Mouse (Mus musculus): ENCODE results near the gene Vps45. TPM values are rescaled to one million over a fixed set of nuclear protein-coding genes. Genes with fewer than 3 reads are reported as not detected.
A peak's percentile ranks its signal among the peaks of the same experiment; 100 is the strongest.

Vps45 gene
- polyA plus RNA-seq, 1 experiment from 2014 or later = 35.8 TPM

DNA sequence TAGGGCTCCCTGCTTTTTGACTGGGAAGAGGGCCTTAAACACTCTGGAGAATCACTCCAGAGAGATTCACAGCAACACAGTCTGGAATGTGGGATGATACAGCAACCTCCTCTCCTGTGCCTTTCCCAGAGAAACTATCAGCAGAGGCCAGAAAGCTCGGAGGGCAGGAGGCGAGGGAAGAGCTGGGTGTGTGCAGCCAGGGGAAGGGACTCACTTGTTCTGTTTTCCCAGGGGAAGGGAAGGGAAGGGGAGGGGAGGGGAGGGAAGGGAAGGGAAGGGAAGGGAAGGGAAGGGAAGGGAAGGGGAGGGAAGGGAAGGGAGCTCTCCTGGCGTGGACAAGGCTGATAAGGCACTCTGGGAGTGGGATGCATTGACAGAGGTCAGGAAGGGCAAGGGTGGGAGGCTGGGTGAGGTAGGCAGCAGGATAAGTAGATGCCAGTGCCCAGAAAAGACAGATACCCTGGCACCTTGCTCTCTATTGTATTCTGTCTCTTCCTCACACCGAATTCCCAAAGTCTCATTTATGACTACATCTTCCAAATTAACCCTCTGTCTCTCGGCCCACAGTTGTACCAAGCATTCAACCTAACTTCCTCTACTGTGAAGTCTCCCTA is 65.2 kb downstream of the Vps45 start:
- H3K4me1 ChIP-seq = peaks cover 43% of the 10 kb centered on the region
- H3K4me3 ChIP-seq = peak overlapping the region; percentile 79; the same call in 1 of the 2 replicates
- no peak for ATAC-seq (ENCODE audit: insufficient number of reproducible peaks, low FRiP score, low TSS enrichment, low read depth)
- no peak overlapping the region for H3K9ac ChIP-seq
- 54% methylated on average over 5 of the region's 5 CpGs for WGBS
- no peaks in the 10 kb centered on the region for H3K9me3 ChIP-seq
- peaks cover 44% of the 10 kb centered on the region for H3K36me3 ChIP-seq
- H3K4me2 ChIP-seq = 0 out of 2 replicates have a peak overlapping the region, but pooled peaks have one; percentile 68
- no peaks in the 10 kb centered on the region for H3K27me3 ChIP-seq
- no peak overlapping the region for H3K27ac ChIP-seq

DNA sequence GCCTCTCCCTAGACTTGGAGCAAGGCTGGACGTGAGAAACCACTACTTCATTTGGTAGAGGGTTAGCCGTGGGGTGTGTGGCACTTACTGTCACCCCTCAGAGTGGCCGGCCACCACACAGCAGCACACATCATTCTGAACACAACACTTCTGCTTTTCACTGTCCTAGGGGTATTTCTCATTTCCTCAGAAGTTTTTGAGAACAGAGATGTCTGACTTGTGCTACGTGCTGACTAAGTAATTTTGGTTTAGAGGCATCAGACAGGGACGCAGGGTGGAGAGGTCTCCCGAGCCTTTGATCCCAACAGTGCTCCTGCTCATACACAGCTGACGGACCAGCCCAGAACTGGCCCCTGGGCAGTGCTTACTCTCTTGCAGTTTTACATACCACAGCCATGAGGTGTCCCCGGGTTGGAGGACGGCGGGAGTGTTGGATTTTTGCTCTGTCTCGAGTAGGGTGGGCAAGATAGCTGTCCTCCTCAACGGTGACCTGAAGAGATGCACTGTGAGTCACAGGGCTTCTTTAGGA is 67.8 kb downstream of the Vps45 start:
- H3K4me3 ChIP-seq = no peak overlapping the region
- peaks cover 39% of the 10 kb centered on the region for H3K4me1 ChIP-seq
- no peaks in the 10 kb centered on the region for H3K9me3 ChIP-seq
- ATAC-seq (ENCODE audit: insufficient number of reproducible peaks, low FRiP score, low TSS enrichment, low read depth) = no peak
- no peak overlapping the region for H3K4me2 ChIP-seq
- 80% methylated on average over 12 of the region's 12 CpGs for WGBS
- no peaks in the 10 kb centered on the region for H3K27me3 ChIP-seq
- no peak overlapping the region for H3K9ac ChIP-seq
- H3K27ac ChIP-seq = 0 out of 2 replicates have a peak overlapping the region, but pooled peaks have one; percentile 13
- H3K36me3 ChIP-seq = peaks cover 46% of the 10 kb centered on the region

DNA sequence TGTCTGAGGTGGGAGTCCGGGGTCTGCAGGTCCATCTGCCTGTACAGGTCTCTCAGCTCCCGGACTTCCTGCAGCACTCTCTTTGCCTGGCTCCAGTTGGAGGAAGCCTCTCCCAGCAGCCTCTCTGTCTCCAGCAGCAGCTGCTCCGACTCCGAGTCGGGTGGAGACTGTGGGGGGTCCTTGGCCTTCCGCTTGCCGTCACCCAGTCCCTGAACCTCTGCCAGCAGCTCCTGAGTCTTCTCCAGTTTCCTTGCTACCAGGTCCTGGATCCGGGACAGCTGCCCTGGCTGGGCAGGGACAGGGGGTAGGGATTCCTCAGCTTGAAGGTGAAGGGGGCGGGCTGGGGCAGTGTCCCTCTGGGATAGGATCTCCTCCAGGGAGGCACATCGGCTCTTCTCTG is 69.3 kb downstream of the Vps45 start:
- H3K9ac ChIP-seq = 0 out of 2 replicates have a peak overlapping the region, but pooled peaks have one; percentile 10
- no peaks in the 10 kb centered on the region for H3K9me3 ChIP-seq
- no peak for ATAC-seq (ENCODE audit: insufficient number of reproducible peaks, low FRiP score, low TSS enrichment, low read depth)
- peak overlapping the region; percentile 51 for H3K27ac ChIP-seq
- H3K4me1 ChIP-seq = peaks cover 40% of the 10 kb centered on the region
- H3K4me2 ChIP-seq = no peak overlapping the region
- WGBS = 59% methylated on average over 10 of the region's 10 CpGs
- H3K4me3 ChIP-seq = no peak overlapping the region
- H3K27me3 ChIP-seq = no peaks in the 10 kb centered on the region
- peaks cover 46% of the 10 kb centered on the region for H3K36me3 ChIP-seq

DNA sequence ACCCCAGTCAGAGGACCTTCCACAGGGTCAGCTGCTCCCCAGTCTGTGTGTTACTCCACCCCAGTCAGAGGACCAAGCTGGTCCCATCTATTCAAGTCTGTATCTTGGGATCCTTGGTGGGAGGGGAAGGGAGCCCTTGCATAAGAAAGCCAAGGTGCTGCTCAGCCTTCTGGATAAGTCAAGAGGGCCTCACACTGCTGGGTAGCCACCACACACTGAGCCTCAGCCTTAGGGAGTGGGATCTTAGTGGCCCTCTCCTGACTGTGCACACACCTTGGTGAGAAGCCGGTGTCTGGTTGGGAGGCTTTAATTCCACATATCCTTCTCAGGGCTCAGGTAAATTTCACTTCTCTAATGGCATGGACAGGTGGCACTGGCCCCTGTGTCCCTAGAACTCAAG is 70.1 kb downstream of the Vps45 start:
- Histone ChIP-seq H3K9ac (no peak overlapping the region), H3K4me3 (no peak overlapping the region), H3K9me3 (no peaks in the 10 kb centered on the region), H3K27me3 (no peaks in the 10 kb centered on the region), H3K27ac (no peak overlapping the region), H3K4me1 (peaks cover 32% of the 10 kb centered on the region), H3K4me2 (no peak overlapping the region), H3K36me3 (peaks cover 46% of the 10 kb centered on the region)
- no peak for ATAC-seq (ENCODE audit: insufficient number of reproducible peaks, low FRiP score, low TSS enrichment, low read depth)
- WGBS = 93% methylated on average over 1 of the region's 1 CpGs

DNA sequence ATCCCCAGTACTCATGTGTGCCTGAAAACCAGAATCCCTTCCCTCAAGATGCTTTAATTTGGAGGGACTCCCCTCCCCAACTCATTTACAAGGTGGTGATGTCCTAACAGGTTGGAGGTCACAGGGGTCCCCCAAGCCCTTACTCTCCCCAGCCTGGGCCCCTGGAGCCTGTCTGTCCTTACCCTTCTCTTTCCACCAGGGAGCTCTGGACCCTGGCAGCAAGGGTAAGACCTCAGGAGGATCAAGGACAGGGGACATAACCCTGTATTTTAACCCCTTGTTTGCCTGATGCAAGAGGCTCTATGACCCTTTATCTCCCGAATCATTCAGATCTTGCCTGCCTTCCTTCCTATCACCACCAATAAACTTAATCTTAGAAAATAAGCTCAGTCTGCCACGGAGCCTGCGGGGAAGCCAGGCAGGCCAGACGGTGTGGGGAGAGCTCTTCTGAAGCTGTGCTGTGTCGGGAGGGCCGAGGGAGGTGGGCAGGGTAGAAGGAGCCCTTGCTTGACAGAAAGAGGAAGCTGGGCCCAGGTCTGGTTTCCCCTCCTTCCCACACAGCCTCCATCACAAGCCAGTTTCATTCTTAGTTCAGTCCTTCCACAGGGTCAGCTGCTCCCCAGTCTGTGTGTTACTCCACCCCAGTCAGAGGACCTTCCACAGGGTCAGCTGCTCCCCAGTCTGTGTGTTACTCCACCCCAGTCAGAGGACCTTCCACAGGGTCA is 70.7 kb downstream of the Vps45 start:
- H3K36me3 ChIP-seq = peaks cover 46% of the 10 kb centered on the region
- no peak overlapping the region for H3K9ac ChIP-seq
- no peaks in the 10 kb centered on the region for H3K27me3 ChIP-seq
- no peak overlapping the region for H3K4me3 ChIP-seq
- H3K4me2 ChIP-seq = no peak overlapping the region
- WGBS = 71% methylated on average over 6 of the region's 6 CpGs
- H3K27ac ChIP-seq = no peak overlapping the region
- H3K4me1 ChIP-seq = peaks cover 28% of the 10 kb centered on the region
- ATAC-seq (ENCODE audit: insufficient number of reproducible peaks, low FRiP score, low TSS enrichment, low read depth) = no peak
- H3K9me3 ChIP-seq = no peaks in the 10 kb centered on the region

DNA sequence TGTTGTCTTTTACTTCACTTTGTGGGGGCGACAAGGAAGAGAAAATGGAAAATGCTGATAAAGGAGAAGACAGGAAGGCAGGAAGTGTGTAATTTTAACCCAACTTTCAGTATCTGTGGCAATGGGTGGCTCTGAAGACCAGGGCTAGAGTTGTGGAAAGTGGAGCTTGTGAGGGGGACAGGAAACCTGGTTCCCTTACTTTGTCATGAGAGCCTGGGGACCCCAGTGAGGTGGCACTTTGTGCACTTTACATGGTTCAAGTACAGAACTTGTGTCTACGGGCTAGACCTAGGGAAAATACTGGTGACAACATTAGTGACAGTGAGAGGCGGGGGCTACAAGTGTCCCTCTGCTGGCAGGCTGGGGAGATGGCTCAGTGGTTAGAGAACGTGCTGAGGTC is 71.3 kb downstream of the Vps45 start:
- no peaks in the 10 kb centered on the region for H3K9me3 ChIP-seq
- 73% methylated on average over 4 of the region's 4 CpGs for WGBS
- peak overlapping the region; percentile 87 for H3K27ac ChIP-seq
- no peak overlapping the region for H3K4me3 ChIP-seq
- no peak for ATAC-seq (ENCODE audit: insufficient number of reproducible peaks, low FRiP score, low TSS enrichment, low read depth)
- H3K9ac ChIP-seq = no peak overlapping the region
- H3K36me3 ChIP-seq = peaks cover 40% of the 10 kb centered on the region
- 0 out of 2 replicates have a peak overlapping the region, but pooled peaks have one; percentile 53 for H3K4me2 ChIP-seq
- H3K4me1 ChIP-seq = peaks cover 24% of the 10 kb centered on the region
- no peaks in the 10 kb centered on the region for H3K27me3 ChIP-seq

DNA sequence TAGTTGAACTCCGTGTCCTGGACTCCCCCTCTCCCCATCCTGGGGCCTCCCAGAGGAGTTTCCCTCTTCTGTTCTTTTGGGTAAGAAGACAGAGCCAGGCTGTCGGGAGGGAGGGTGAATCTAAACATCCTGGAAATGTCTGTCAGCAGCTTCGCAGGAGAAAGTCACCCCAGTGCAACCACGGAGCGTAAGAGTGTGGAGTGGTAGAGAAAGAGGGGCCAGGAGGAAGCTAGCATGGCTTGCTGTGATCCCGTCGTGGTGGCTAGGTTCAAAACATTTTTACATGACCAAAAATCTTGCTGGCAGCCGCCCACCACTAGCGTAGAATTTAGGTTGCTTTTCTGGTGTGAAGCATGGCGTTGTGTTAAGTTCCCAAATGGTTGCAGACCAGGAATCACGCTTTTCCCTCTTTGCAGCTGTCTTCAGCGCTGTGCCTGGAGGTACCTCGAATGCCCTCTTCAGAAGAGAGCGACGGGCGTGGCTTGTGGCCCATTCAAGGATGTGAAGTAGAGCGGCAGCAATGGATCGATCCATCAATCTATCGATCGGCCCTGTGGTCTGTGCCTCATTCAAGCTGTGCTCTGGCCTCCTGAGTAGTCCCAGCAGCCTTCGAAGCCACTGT is 72.2 kb downstream of the Vps45 start:
- H3K27ac ChIP-seq = peak overlapping the region; percentile 87
- peak overlapping the region; percentile 53 for H3K4me2 ChIP-seq
- peaks cover 31% of the 10 kb centered on the region for H3K36me3 ChIP-seq
- ATAC-seq (ENCODE audit: insufficient number of reproducible peaks, low FRiP score, low TSS enrichment, low read depth) = no peak
- peak overlapping the region; percentile 32 for H3K4me3 ChIP-seq
- peaks cover 24% of the 10 kb centered on the region for H3K4me1 ChIP-seq
- peak overlapping the region; percentile 18 for H3K9ac ChIP-seq
- WGBS = 2% methylated on average over 21 of the region's 21 CpGs
- H3K9me3 ChIP-seq = no peaks in the 10 kb centered on the region
- H3K27me3 ChIP-seq = no peaks in the 10 kb centered on the region

DNA sequence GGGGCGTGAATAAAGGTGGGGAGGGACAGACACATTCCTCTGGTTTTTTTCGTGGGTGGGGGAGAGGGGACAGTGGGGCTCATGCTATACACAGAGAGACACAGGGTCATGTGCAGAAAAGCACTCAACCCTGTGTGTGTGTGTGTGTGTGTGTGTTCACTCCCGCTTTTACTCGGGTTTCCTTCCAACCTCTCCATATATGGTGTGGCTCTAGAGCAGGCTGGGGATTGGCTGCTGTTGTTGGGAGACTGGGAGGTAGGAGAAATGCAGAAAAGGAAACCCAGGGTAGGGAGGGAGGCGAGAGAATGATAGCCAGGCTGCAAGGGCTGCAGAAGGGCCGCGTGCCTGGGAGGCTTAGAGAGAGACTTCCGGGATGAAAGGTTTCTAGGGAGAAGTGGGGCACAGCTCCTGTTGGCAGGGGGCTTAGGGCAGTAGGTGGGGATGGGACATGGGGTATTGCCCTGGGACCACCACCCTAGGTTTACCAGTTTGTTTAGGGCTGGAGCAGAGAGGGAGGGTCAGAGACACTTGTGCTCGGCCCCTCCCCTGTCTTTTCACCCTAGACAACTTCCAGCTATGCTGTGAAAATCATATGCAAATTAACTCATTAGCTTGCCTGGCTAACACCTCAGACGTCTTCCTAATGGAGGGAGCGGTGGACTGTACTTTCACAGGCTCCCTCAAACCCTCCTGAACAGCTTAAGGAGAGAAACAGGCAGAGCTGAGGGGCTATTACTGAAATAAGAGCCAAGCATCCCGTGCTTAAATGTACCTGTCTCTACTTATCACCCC is 72.9 kb downstream of the Vps45 start:
- peak; percentile 86 for ATAC-seq (ENCODE audit: insufficient number of reproducible peaks, low FRiP score, low TSS enrichment, low read depth)
- H3K9me3 ChIP-seq = no peaks in the 10 kb centered on the region
- H3K9ac ChIP-seq = peak overlapping the region; percentile 18; the same call in 1 of the 2 replicates
- WGBS = 3% methylated on average over 12 of the region's 12 CpGs
- peak overlapping the region; percentile 53 for H3K4me2 ChIP-seq
- H3K36me3 ChIP-seq = peaks cover 24% of the 10 kb centered on the region
- peak overlapping the region; percentile 32 for H3K4me3 ChIP-seq
- H3K27me3 ChIP-seq = no peaks in the 10 kb centered on the region
- H3K27ac ChIP-seq = peak overlapping the region; percentile 87
- peaks cover 24% of the 10 kb centered on the region for H3K4me1 ChIP-seq

DNA sequence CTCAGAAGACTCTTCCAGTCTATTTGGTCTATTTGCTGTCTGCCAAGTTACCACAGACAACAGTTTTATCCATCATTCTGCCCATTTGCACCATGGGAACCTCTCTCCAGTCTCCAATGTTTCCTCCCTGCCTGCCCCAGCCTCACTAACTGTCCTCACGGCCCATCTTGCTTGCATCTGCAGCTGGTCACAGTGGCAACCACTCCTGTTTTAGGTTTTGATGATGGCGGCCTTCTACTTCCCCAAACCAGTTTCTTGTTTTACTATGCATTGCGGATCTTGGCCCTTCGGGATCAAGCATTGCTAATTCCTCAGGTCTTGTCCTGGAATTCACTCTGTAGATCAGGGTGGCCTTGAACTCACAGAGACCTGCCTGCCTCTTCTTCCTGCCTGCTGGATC is 76.1 kb downstream of the Vps45 start:
- Histone ChIP-seq H3K4me1 (peaks cover 24% of the 10 kb centered on the region), H3K27ac (no peak overlapping the region), H3K4me2 (no peak overlapping the region), H3K27me3 (no peaks in the 10 kb centered on the region), H3K4me3 (no peak overlapping the region), H3K36me3 (no peaks in the 10 kb centered on the region), H3K9me3 (no peaks in the 10 kb centered on the region), H3K9ac (no peak overlapping the region)
- ATAC-seq (ENCODE audit: insufficient number of reproducible peaks, low FRiP score, low TSS enrichment, low read depth) = no peak
- 89% methylated on average over 4 of the region's 4 CpGs for WGBS

DNA sequence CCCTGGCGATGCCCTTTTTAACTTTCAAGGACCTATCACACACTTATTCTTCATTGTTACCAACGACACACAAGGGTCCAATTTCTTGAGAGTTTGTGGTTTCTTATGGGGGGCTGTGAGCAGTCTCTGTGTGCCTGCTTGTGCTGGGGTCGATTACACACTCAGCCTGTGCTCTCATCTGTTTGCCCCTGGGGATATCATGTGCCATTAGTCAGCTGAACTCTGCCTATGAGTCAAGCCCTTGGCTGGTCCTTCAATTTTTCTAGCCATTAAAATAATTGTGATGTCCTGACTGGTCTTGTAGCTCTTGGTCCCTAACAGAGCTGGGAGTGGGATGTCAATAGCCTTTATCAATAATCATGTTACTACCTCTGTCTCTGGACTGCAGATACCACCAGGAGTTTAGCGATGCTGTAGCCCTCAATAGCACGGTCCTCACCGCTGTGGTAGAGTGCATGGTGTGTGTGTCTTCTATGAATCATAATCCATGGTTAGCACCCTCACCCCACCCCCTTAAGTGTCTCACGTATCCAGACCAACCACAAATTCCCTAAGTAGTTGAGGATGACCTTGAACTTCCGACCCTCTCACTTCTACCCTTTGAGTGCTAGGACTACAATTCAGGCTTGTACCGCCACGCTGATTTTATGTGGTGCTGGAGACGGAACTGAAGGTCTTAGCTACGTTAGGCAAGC is 77.8 kb downstream of the Vps45 start:
- no peak for ATAC-seq (ENCODE audit: insufficient number of reproducible peaks, low FRiP score, low TSS enrichment, low read depth)
- Histone ChIP-seq H3K4me3 (no peak overlapping the region), H3K4me2 (no peak overlapping the region), H3K27me3 (no peaks in the 10 kb centered on the region), H3K36me3 (no peaks in the 10 kb centered on the region), H3K27ac (no peak overlapping the region), H3K9ac (no peak overlapping the region), H3K9me3 (no peaks in the 10 kb centered on the region), H3K4me1 (peaks cover 9% of the 10 kb centered on the region)
- 78% methylated on average over 12 of the region's 12 CpGs for WGBS

DNA sequence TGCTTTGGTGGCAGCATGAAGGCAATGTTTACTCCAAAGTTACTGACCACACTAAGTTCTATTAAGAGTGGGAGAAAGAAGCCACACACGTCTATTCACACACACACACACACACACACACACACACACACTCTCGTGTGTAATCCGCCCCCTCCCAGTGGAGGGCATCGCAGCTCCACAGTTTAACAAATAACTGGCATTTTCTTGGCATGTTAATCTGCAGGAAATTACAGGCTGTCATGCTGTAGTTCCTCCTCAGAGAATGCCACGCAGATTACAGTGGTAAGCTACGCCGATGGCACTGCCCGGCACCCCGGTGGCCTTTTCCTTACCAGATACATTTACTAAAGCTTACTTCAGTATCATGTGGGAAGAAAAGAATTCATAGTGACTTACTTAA is 80.0 kb downstream of the Vps45 start:
- Histone ChIP-seq H3K9ac (no peak overlapping the region), H3K27ac (no peak overlapping the region), H3K4me1 (peaks cover 3% of the 10 kb centered on the region), H3K4me2 (no peak overlapping the region), H3K27me3 (no peaks in the 10 kb centered on the region), H3K4me3 (no peak overlapping the region), H3K9me3 (no peaks in the 10 kb centered on the region), H3K36me3 (no peaks in the 10 kb centered on the region)
- 66% methylated on average over 9 of the region's 9 CpGs for WGBS
- no peak for ATAC-seq (ENCODE audit: insufficient number of reproducible peaks, low FRiP score, low TSS enrichment, low read depth)
